Mouse (Mus musculus): ENCODE results near the gene Nutf2. TPM values are rescaled to one million over a fixed set of nuclear protein-coding genes. Genes with fewer than 3 reads are reported as not detected.

Nutf2 gene
- polyA plus RNA-seq (2015; fragmentation: Nextera tagmentation; extraction: Ambion mirVana), result 125 and 144 TPM in 2 replicates

GRCm38 (mm10) chr8:105860143-105860981 is at the start of gene Nutf2:
Nutf2 (plus strand) TSS chr8:105860580.

GRCm38 (mm10) chr8:105826861-105827848 is 33.2 kb upstream of the Nutf2 start, which contains the start of the genes Ranbp10 and Tsnaxip1:
Ranbp10 (minus strand) TSS chr8:105827350.
Tsnaxip1 (plus strand) TSS chr8:105827731.

GRCm38 (mm10) chr8:105853178-105853577 is 7.2 kb upstream of the Nutf2 start, which contains the start of gene Cenpt:
Cenpt (minus strand) TSS chr8:105853278.

GRCm38 (mm10) chr8:105854715-105855216 is 5.6 kb upstream of the Nutf2 start, which contains the start of gene Thap11:
Thap11 (plus strand) TSS chr8:105855132.

GRCm38 (mm10) chr8:105880754-105881520 is 20.6 kb downstream of the Nutf2 start, which contains the start of gene Edc4:
Edc4 (plus strand) TSS chr8:105880881.

GRCm38 (mm10) chr8:105893339-105893738 is 33.0 kb downstream of the Nutf2 start, which contains the start of gene Nrn1l:
Nrn1l (plus strand) TSS chr8:105893567.

GRCm38 (mm10) chr8:105900180-105900940 is 40.0 kb downstream of the Nutf2 start, which contains the start of gene Pskh1:
Pskh1 (plus strand) TSS chr8:105900441.

Other genes with a start within 250 kb of the Nutf2 start
- gene Ctcf, start 224.0 kb upstream of the Nutf2 start, polyA plus RNA-seq (2015; fragmentation: Nextera tagmentation; extraction: Ambion mirVana), result 95.3 and 95.7 TPM in 2 replicates
- gene Agrp, start 223.2 kb upstream of the Nutf2 start, polyA plus RNA-seq (2015; fragmentation: Nextera tagmentation; extraction: Ambion mirVana), result 0.34 TPM in 1 of 2 replicates, not detected in the other
- gene Carmil2, start 174.3 kb upstream of the Nutf2 start, polyA plus RNA-seq (2015; fragmentation: Nextera tagmentation; extraction: Ambion mirVana), result 1.6 and 2.0 TPM in 2 replicates
- gene Acd, start 159.5 kb upstream of the Nutf2 start, polyA plus RNA-seq (2015; fragmentation: Nextera tagmentation; extraction: Ambion mirVana), result 37.3 and 37.4 TPM in 2 replicates
- 10.8 and 12.9 TPM in 2 replicates for gene Pard6a, start 159.4 kb upstream of the Nutf2 start, polyA plus RNA-seq (2015; fragmentation: Nextera tagmentation; extraction: Ambion mirVana)
- not detected in 2 replicates for gene 4933405L10Rik, start 152.9 kb upstream of the Nutf2 start, polyA plus RNA-seq (2015; fragmentation: Nextera tagmentation; extraction: Ambion mirVana)
- gene Enkd1, start 152.4 kb upstream of the Nutf2 start, polyA plus RNA-seq (2015; fragmentation: Nextera tagmentation; extraction: Ambion mirVana), result 8.8 and 9.2 TPM in 2 replicates
- gene Gfod2, start 101.9 kb upstream of the Nutf2 start, polyA plus RNA-seq (2015; fragmentation: Nextera tagmentation; extraction: Ambion mirVana), result 3.8 and 4.0 TPM in 2 replicates
- gene Ranbp10, start 33.2 kb upstream of the Nutf2 start, polyA plus RNA-seq (2015; fragmentation: Nextera tagmentation; extraction: Ambion mirVana), result 43.9 and 49.2 TPM in 2 replicates
- gene Tsnaxip1, start 32.8 kb upstream of the Nutf2 start, polyA plus RNA-seq (2015; fragmentation: Nextera tagmentation; extraction: Ambion mirVana), result 0.22 and 0.23 TPM in 2 replicates
- gene Cenpt, start 7.3 kb upstream of the Nutf2 start, polyA plus RNA-seq (2015; fragmentation: Nextera tagmentation; extraction: Ambion mirVana), result 21.0 and 21.1 TPM in 2 replicates
- gene Thap11, start 5.4 kb upstream of the Nutf2 start, polyA plus RNA-seq (2015; fragmentation: Nextera tagmentation; extraction: Ambion mirVana), result 33.8 and 34.9 TPM in 2 replicates
- 16.4 and 18.2 TPM in 2 replicates for gene Edc4, start 20.3 kb downstream of the Nutf2 start, polyA plus RNA-seq (2015; fragmentation: Nextera tagmentation; extraction: Ambion mirVana)
- 0.46 TPM in 1 of 2 replicates, not detected in the other for gene Nrn1l, start 33.0 kb downstream of the Nutf2 start, polyA plus RNA-seq (2015; fragmentation: Nextera tagmentation; extraction: Ambion mirVana)
- gene Pskh1, start 39.9 kb downstream of the Nutf2 start, polyA plus RNA-seq (2015; fragmentation: Nextera tagmentation; extraction: Ambion mirVana), result 12.7 and 15.0 TPM in 2 replicates
- 1.4 and 4.2 TPM in 2 replicates for gene Ctrl, start 73.3 kb downstream of the Nutf2 start, polyA plus RNA-seq (2015; fragmentation: Nextera tagmentation; extraction: Ambion mirVana)
- 77.1 and 84.1 TPM in 2 replicates for gene Psmb10, start 77.9 kb downstream of the Nutf2 start, polyA plus RNA-seq (2015; fragmentation: Nextera tagmentation; extraction: Ambion mirVana)
- 0.82 and 1.0 TPM in 2 replicates for gene Lcat, start 82.8 kb downstream of the Nutf2 start, polyA plus RNA-seq (2015; fragmentation: Nextera tagmentation; extraction: Ambion mirVana)
- gene Slc12a4, start 105.5 kb downstream of the Nutf2 start, polyA plus RNA-seq (2015; fragmentation: Nextera tagmentation; extraction: Ambion mirVana), result 12.0 and 12.9 TPM in 2 replicates
- not detected in 2 replicates for gene Dpep3, start 118.8 kb downstream of the Nutf2 start, polyA plus RNA-seq (2015; fragmentation: Nextera tagmentation; extraction: Ambion mirVana)
- 14.1 and 14.8 TPM in 2 replicates for gene Dus2, start 130.8 kb downstream of the Nutf2 start, polyA plus RNA-seq (2015; fragmentation: Nextera tagmentation; extraction: Ambion mirVana)
- gene Dpep2nb, start 145.4 kb downstream of the Nutf2 start, polyA plus RNA-seq (2015; fragmentation: Nextera tagmentation; extraction: Ambion mirVana), result not detected in 2 replicates
- 9.3 and 9.8 TPM in 2 replicates for gene Ddx28, start 151.3 kb downstream of the Nutf2 start, polyA plus RNA-seq (2015; fragmentation: Nextera tagmentation; extraction: Ambion mirVana)
- 6.7 and 6.9 TPM in 2 replicates for gene Nfatc3, start 198.3 kb downstream of the Nutf2 start, polyA plus RNA-seq (2015; fragmentation: Nextera tagmentation; extraction: Ambion mirVana)

Data from spleen, postnatal 0 days (tissue).